Mouse (Mus musculus): ENCODE data around the gene Opcml. TPM values are rescaled to one million over a fixed set of nuclear protein-coding genes. Genes with fewer than 3 reads are reported as not detected.

Opcml gene
- polyA plus RNA-seq, 1 experiment from 2014 or later, result 0.02 TPM

GRCm38 (mm10) chr9:28101981-28102380 is 311.4 kb downstream of the Opcml start:
- TF ChIP-seq EP300 (IDR thresholded peaks at IDR 0.05; ENCODE audit: low read depth), result no peak
- no peak for TF ChIP-seq CTCF (IDR thresholded peaks at IDR 0.05; ENCODE audit: low read depth)
- H3K9me3 ChIP-seq (ENCODE audit: low read length), result no peaks in the 10 kb centered on the region
- no peak for DNase-seq

GRCm38 (mm10) chr9:28121858-28122257 is 331.3 kb downstream of the Opcml start:
- no peak for TF ChIP-seq CTCF (IDR thresholded peaks at IDR 0.05; ENCODE audit: low read depth)
- no peak for TF ChIP-seq EP300 (IDR thresholded peaks at IDR 0.05; ENCODE audit: low read depth)
- no peak for ATAC-seq
- WGBS (ENCODE audit: insufficient replicate concordance), result 69% methylated on average over 2 of the region's 2 CpGs

More at GRCm38 (mm10) chr9:28101981-28102380, 311.4 kb downstream of the Opcml start:
- ATAC-seq, result no peak
- no peaks in the 10 kb centered on the region for H3K4me1 ChIP-seq (ENCODE audit: insufficient read depth)
- H3K27me3 ChIP-seq (ENCODE audit: insufficient read depth, low read length), result no peaks in the 10 kb centered on the region
- H3K4me2 ChIP-seq (ENCODE audit: low read depth, low read length), result no peak overlapping the region
- no peaks in the 10 kb centered on the region for H3K36me3 ChIP-seq (replicated peaks; ENCODE audit: insufficient read depth, low read length)
- no peak overlapping the region for H3K4me3 ChIP-seq (ENCODE audit: low read depth, low read length)
- no peak overlapping the region for H3K9ac ChIP-seq (replicated peaks)
- H3K27ac ChIP-seq (ENCODE audit: low read depth), result no peak overlapping the region

GRCm38 (mm10) chr9:28128735-28129134 is 338.2 kb downstream of the Opcml start:
- Histone ChIP-seq H3K4me2 (ENCODE audit: low read depth, low read length) (no peak overlapping the region), H3K4me3 (ENCODE audit: low read depth, low read length) (no peak overlapping the region), H3K9ac (replicated peaks) (no peak overlapping the region), H3K9me3 (ENCODE audit: low read length) (no peaks in the 10 kb centered on the region), H3K36me3 (replicated peaks; ENCODE audit: insufficient read depth, low read length) (no peaks in the 10 kb centered on the region), H3K27ac (ENCODE audit: low read depth) (no peak overlapping the region), H3K27me3 (ENCODE audit: insufficient read depth, low read length) (no peaks in the 10 kb centered on the region), H3K4me1 (ENCODE audit: insufficient read depth) (no peaks in the 10 kb centered on the region)
- ATAC-seq, result no peak
- WGBS (ENCODE audit: insufficient replicate concordance), result 81% methylated on average over 1 of the region's 1 CpGs
- no peak for DNase-seq
- TF ChIP-seq CTCF (IDR thresholded peaks at IDR 0.05; ENCODE audit: low read depth) (no peak), EP300 (IDR thresholded peaks at IDR 0.05; ENCODE audit: low read depth) (no peak)

More at GRCm38 (mm10) chr9:28121858-28122257, 331.3 kb downstream of the Opcml start:
- H3K27ac ChIP-seq (ENCODE audit: low read depth), result no peak overlapping the region
- no peak overlapping the region for H3K9ac ChIP-seq (replicated peaks)
- no peaks in the 10 kb centered on the region for H3K36me3 ChIP-seq (replicated peaks; ENCODE audit: insufficient read depth, low read length)
- DNase-seq, result no peak
- H3K27me3 ChIP-seq (ENCODE audit: insufficient read depth, low read length), result no peaks in the 10 kb centered on the region
- no peak overlapping the region for H3K4me2 ChIP-seq (ENCODE audit: low read depth, low read length)
- no peak overlapping the region for H3K4me3 ChIP-seq (ENCODE audit: low read depth, low read length)
- no peaks in the 10 kb centered on the region for H3K4me1 ChIP-seq (ENCODE audit: insufficient read depth)
- H3K9me3 ChIP-seq (ENCODE audit: low read length), result no peaks in the 10 kb centered on the region

GRCm38 (mm10) chr9:28131521-28131920 is 340.9 kb downstream of the Opcml start:
- Histone ChIP-seq H3K27ac (ENCODE audit: low read depth) (no peak overlapping the region), H3K4me3 (ENCODE audit: low read depth, low read length) (no peak overlapping the region), H3K9ac (replicated peaks) (no peak overlapping the region), H3K36me3 (replicated peaks; ENCODE audit: insufficient read depth, low read length) (no peaks in the 10 kb centered on the region), H3K27me3 (ENCODE audit: insufficient read depth, low read length) (no peaks in the 10 kb centered on the region), H3K4me1 (ENCODE audit: insufficient read depth) (no peaks in the 10 kb centered on the region), H3K4me2 (ENCODE audit: low read depth, low read length) (no peak overlapping the region), H3K9me3 (ENCODE audit: low read length) (no peaks in the 10 kb centered on the region)
- TF ChIP-seq CTCF (IDR thresholded peaks at IDR 0.05; ENCODE audit: low read depth) (no peak), EP300 (IDR thresholded peaks at IDR 0.05; ENCODE audit: low read depth) (no peak)
- DNase-seq, result no peak
- WGBS (ENCODE audit: insufficient replicate concordance), result 58% methylated on average over 1 of the region's 1 CpGs
- ATAC-seq, result no peak

- Histone ChIP-seq H3K27me3 (ENCODE audit: insufficient read depth, low read length) (no peaks in the 10 kb centered on the region), H3K9ac (replicated peaks) (no peak overlapping the region), H3K9me3 (ENCODE audit: low read length) (no peaks in the 10 kb centered on the region), H3K4me1 (ENCODE audit: insufficient read depth) (no peaks in the 10 kb centered on the region), H3K4me2 (ENCODE audit: low read depth, low read length) (no peak overlapping the region), H3K27ac (ENCODE audit: low read depth) (no peak overlapping the region), H3K4me3 (ENCODE audit: low read depth, low read length) (no peak overlapping the region), H3K36me3 (replicated peaks; ENCODE audit: insufficient read depth, low read length) (no peaks in the 10 kb centered on the region)
- TF ChIP-seq CTCF (IDR thresholded peaks at IDR 0.05; ENCODE audit: low read depth) (no peak), EP300 (IDR thresholded peaks at IDR 0.05; ENCODE audit: low read depth) (no peak)
- 51% methylated on average over 2 of the region's 2 CpGs for WGBS (ENCODE audit: insufficient replicate concordance)
- no peak for ATAC-seq
- no peak for DNase-seq
Measured at GRCm38 (mm10) chr9:28136614-28137013, 346.0 kb downstream of the Opcml start.

- TF ChIP-seq CTCF (IDR thresholded peaks at IDR 0.05; ENCODE audit: low read depth) (no peak), EP300 (IDR thresholded peaks at IDR 0.05; ENCODE audit: low read depth) (no peak)
- Histone ChIP-seq H3K4me2 (ENCODE audit: low read depth, low read length) (no peak overlapping the region), H3K4me1 (ENCODE audit: insufficient read depth) (no peaks in the 10 kb centered on the region), H3K36me3 (replicated peaks; ENCODE audit: insufficient read depth, low read length) (no peaks in the 10 kb centered on the region), H3K27me3 (ENCODE audit: insufficient read depth, low read length) (no peaks in the 10 kb centered on the region), H3K9ac (replicated peaks) (no peak overlapping the region), H3K4me3 (ENCODE audit: low read depth, low read length) (no peak overlapping the region), H3K27ac (ENCODE audit: low read depth) (no peak overlapping the region), H3K9me3 (ENCODE audit: low read length) (no peaks in the 10 kb centered on the region)
- 77% methylated on average over 12 of the region's 12 CpGs for WGBS (ENCODE audit: insufficient replicate concordance)
- ATAC-seq (no peak), DNase-seq (no peak)
Measured at GRCm38 (mm10) chr9:28139957-28140597, 349.5 kb downstream of the Opcml start.
